Mouse (Mus musculus): ENCODE measurements around the gene Kat5. TPM values are rescaled to one million over a fixed set of nuclear protein-coding genes. Genes with fewer than 3 reads are reported as not detected.
A peak's percentile ranks its signal among the peaks of the same experiment; 100 is the strongest.

The Kat5 gene
- polyA plus RNA-seq, 1 experiment from 2014 or later = 55.1 TPM

DNA sequence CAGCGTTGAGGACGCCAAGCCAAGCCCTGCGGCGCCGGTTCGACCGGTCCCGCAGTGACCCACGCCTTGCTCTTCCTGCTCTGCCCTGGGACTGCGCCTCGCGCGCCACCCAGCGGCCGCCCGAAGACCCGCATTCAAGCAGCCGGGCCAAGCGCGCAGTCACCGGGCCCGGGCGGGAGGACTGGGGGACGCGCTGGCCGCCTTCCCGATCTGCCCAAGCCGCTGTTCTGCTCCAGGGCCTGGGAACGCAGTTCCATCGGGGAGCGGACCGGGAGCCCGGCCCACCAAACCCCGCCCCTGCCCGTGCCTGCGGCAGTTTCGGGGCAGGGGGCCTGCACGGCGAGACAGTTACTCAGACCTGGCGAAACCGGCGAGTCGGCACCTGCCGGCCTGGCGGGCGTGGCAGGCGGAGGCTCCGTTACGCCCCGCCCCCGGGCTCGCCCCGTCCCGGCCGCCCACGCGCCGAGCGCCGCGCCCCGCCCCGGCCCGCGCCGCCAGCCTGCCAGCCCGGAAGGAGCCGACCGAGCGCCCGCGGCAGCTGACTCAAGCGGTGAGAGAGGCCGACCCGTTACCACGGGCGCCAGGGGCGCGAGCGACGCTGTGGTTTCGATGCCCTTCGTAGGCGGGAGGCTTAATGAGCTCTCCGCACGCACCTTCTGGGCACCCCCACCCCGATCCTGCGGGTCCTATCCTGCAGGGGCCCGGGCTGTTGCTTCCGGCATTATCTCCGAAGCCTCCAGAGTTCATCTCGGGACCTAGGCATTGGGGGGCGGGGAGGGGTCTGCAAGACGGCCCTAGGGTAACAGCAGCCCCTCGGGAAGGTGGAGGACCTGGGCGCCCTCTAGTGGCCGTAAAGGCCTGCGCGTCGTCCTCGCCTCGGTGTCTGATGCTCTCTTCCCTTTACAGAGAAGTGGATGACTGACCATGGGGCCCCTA, 42.2 kb downstream of the Kat5 start, which contains the start of gene Ap5b1:
Ap5b1 (plus strand) TSS at position 492 of the 936 bp plus-strand sequence.
- peaks cover 8% of the 10 kb centered on the region for H3K36me3 ChIP-seq (ENCODE audit: control insufficient read depth, insufficient read depth, low read length)
- H3K4me3 ChIP-seq (ENCODE audit: low read length) = peak within 1 kb of the TSS; percentile 74
- peak within 1 kb of the TSS; percentile 95 for H3K27ac ChIP-seq (ENCODE audit: low read length)
- ATAC-seq (ENCODE audit: low read depth) = peak; percentile 93
- under 1% methylated on average over 81 of the region's 102 CpGs for WGBS
- H3K9ac ChIP-seq (ENCODE audit: low read length) = peak within 1 kb of the TSS; percentile 83
- H3K27me3 ChIP-seq (ENCODE audit: control insufficient read depth, insufficient read depth, low read depth, low read length) = peaks cover 3% of the 10 kb centered on the region; the same call in 1 of the 2 replicates
- H3K9me3 ChIP-seq (ENCODE audit: control insufficient read depth, low read length) = no peaks in the 10 kb centered on the region
- peak within 1 kb of the TSS; percentile 82 for H3K4me2 ChIP-seq (ENCODE audit: low read depth, low read length)
- H3K4me1 ChIP-seq (replicated peaks; ENCODE audit: control insufficient read depth, insufficient read depth, low read length) = peaks cover 12% of the 10 kb centered on the region; the same call in 1 of the 2 replicates

DNA sequence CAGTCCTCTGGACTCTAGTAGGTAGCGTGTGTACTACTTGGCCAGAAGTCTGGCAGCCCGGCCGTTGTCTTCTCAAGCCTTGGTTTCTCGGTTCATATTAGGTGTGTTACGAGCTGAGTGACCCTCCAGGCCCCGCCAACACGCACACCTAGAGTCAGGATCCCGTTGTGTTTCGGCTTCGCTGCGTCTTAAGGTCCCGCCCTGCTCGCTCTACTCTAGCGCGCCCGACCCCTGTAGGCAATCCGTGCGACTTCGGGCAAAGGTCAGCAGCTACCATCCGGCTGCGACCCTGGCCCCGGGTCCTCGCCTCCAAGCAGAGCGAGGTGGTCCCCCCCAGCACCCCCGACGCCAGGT, 42.9 kb downstream of the Kat5 start:
- Histone ChIP-seq H3K4me3 (ENCODE audit: low read length) (peak overlapping the region; percentile 74), H3K4me1 (replicated peaks; ENCODE audit: control insufficient read depth, insufficient read depth, low read length) (peaks cover 12% of the 10 kb centered on the region; the same call in 1 of the 2 replicates), H3K9me3 (ENCODE audit: control insufficient read depth, low read length) (no peaks in the 10 kb centered on the region), H3K4me2 (ENCODE audit: low read depth, low read length) (peak overlapping the region; percentile 82), H3K27ac (ENCODE audit: low read length) (peak overlapping the region; percentile 95), H3K36me3 (ENCODE audit: control insufficient read depth, insufficient read depth, low read length) (peaks cover 8% of the 10 kb centered on the region), H3K9ac (ENCODE audit: low read length) (peak overlapping the region; percentile 83), H3K27me3 (ENCODE audit: control insufficient read depth, insufficient read depth, low read depth, low read length) (peaks cover 3% of the 10 kb centered on the region; the same call in 1 of the 2 replicates)
- 2% methylated on average over 26 of the region's 26 CpGs for WGBS
- peak; percentile 47 for ATAC-seq (ENCODE audit: low read depth)

DNA sequence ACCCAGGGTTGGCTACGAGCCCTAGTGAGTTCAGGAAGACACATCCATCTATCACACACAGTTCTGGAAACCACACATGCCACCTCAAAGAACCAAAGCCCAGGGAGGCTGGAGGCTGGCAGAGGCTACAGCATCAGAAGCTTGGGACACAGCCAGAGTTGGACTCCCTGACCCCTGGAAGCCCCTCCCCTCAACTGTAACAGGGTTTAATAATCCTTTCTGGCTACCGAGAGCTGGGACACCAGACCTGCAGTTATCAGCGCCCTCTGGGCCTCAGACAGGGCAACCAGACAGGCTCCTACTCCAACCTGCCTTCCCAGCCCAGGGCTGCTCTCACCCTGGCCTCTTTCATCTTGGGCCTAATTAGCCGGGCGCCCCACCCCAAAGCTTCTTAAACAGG, 43.7 kb downstream of the Kat5 start:
- peaks cover 12% of the 10 kb centered on the region for H3K27me3 ChIP-seq (ENCODE audit: control insufficient read depth, insufficient read depth, low read depth, low read length)
- H3K36me3 ChIP-seq (ENCODE audit: control insufficient read depth, insufficient read depth, low read length) = peaks cover 8% of the 10 kb centered on the region
- H3K4me3 ChIP-seq (ENCODE audit: low read length) = no peak overlapping the region
- no peaks in the 10 kb centered on the region for H3K9me3 ChIP-seq (ENCODE audit: control insufficient read depth, low read length)
- peaks cover 14% of the 10 kb centered on the region; the same call in 1 of the 2 replicates for H3K4me1 ChIP-seq (replicated peaks; ENCODE audit: control insufficient read depth, insufficient read depth, low read length)
- WGBS = 63% methylated on average over 5 of the region's 5 CpGs
- H3K27ac ChIP-seq (ENCODE audit: low read length) = no peak overlapping the region
- no peak overlapping the region for H3K9ac ChIP-seq (ENCODE audit: low read length)
- no peak overlapping the region for H3K4me2 ChIP-seq (ENCODE audit: low read depth, low read length)
- ATAC-seq (ENCODE audit: low read depth) = no peak

DNA sequence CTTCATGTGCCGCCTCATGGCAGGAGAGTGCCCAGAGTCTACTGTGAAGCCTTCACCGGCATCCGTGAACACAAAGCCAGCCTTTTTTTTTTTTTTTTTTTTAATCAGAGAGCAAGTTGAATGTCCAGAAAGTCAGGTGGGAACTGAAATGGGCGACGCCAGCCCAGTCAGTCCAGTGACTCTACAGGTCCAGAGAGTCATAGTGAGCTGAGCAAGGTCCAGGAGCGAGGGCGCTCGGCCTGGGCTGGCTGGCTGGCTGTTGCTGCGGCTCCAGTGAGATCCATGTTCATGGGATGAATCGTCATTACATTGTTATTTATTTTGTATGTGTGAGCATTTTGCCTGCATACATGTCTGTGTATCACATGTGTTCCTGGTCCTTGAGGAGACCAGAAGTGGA, 47.3 kb downstream of the Kat5 start:
- peaks cover 17% of the 10 kb centered on the region; the same call in 1 of the 2 replicates for H3K4me1 ChIP-seq (replicated peaks; ENCODE audit: control insufficient read depth, insufficient read depth, low read length)
- peaks cover 43% of the 10 kb centered on the region for H3K27me3 ChIP-seq (ENCODE audit: control insufficient read depth, insufficient read depth, low read depth, low read length)

DNA sequence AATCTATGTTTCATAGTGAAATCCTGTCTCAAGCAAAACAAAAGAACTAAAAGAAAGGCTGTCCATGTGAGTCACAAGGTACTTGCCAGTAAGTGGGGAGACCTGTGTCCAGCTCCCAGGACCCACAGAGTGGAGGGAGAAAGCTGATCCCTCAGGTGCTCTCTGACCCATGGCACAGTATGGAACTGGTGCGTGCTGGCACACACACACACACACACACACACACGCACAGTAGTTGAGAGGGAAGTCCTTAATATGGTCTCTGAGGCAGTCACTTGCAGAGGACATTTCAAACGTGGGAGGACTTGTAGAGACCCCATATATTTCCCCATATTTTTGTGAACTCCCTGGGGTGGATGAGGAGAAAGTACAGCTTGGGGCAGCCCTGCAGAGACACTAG, 48.2 kb downstream of the Kat5 start:
- Histone ChIP-seq H3K27ac (ENCODE audit: low read length) (no peak overlapping the region), H3K36me3 (ENCODE audit: control insufficient read depth, insufficient read depth, low read length) (no peaks in the 10 kb centered on the region), H3K9ac (ENCODE audit: low read length) (no peak overlapping the region), H3K27me3 (ENCODE audit: control insufficient read depth, insufficient read depth, low read depth, low read length) (peaks cover 49% of the 10 kb centered on the region), H3K9me3 (ENCODE audit: control insufficient read depth, low read length) (no peaks in the 10 kb centered on the region), H3K4me2 (ENCODE audit: low read depth, low read length) (no peak overlapping the region), H3K4me3 (ENCODE audit: low read length) (no peak overlapping the region), H3K4me1 (replicated peaks; ENCODE audit: control insufficient read depth, insufficient read depth, low read length) (peaks cover 15% of the 10 kb centered on the region; the same call in 1 of the 2 replicates)
- no peak for ATAC-seq (ENCODE audit: low read depth)
- WGBS = 42% methylated on average over 3 of the region's 3 CpGs

More for the DNA sequence above, 47.3 kb downstream of the Kat5 start:
- Histone ChIP-seq H3K4me2 (ENCODE audit: low read depth, low read length) (no peak overlapping the region), H3K9ac (ENCODE audit: low read length) (no peak overlapping the region), H3K4me3 (ENCODE audit: low read length) (no peak overlapping the region), H3K36me3 (ENCODE audit: control insufficient read depth, insufficient read depth, low read length) (no peaks in the 10 kb centered on the region), H3K27ac (ENCODE audit: low read length) (no peak overlapping the region), H3K9me3 (ENCODE audit: control insufficient read depth, low read length) (no peaks in the 10 kb centered on the region)
- ATAC-seq (ENCODE audit: low read depth) = no peak
- WGBS = 84% methylated on average over 10 of the region's 10 CpGs

DNA sequence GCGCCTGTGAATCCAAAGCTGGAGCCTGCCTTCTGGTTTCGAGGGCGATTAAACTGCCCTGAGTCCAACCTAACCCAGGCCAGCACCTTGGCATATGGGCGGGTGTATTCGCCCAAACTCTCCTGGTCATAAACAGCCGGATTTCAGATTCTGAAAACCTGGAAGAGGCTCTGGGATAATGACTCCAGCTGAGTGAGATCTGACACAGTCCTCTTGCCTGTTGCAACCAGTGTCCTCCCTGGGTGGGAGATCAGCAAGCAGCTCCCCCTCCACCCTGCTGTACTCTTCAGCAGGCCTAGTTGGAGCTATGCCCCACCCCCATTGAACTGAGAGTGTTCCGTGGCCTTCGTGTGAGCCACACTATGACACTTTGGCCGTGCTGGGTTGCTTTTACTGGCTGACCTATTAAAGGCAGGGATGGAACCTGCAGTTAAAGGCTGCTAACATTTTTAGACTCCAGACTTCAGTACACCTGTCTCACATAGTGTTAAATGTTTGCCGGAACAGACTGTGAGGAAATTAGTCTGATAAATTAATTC, 48.7 kb downstream of the Kat5 start:
- Histone ChIP-seq H3K4me2 (ENCODE audit: low read depth, low read length) (peak overlapping the region; percentile 73), H3K27ac (ENCODE audit: low read length) (peak overlapping the region; percentile 78), H3K9me3 (ENCODE audit: control insufficient read depth, low read length) (no peaks in the 10 kb centered on the region), H3K36me3 (ENCODE audit: control insufficient read depth, insufficient read depth, low read length) (no peaks in the 10 kb centered on the region), H3K4me1 (replicated peaks; ENCODE audit: control insufficient read depth, insufficient read depth, low read length) (peaks cover 12% of the 10 kb centered on the region; the same call in 1 of the 2 replicates), H3K9ac (ENCODE audit: low read length) (peak overlapping the region; percentile 11; the same call in 1 of the 2 replicates), H3K4me3 (ENCODE audit: low read length) (peak overlapping the region; percentile 51), H3K27me3 (ENCODE audit: control insufficient read depth, insufficient read depth, low read depth, low read length) (peaks cover 52% of the 10 kb centered on the region)
- 13% methylated on average over 10 of the region's 10 CpGs for WGBS
- no peak for ATAC-seq (ENCODE audit: low read depth)

DNA sequence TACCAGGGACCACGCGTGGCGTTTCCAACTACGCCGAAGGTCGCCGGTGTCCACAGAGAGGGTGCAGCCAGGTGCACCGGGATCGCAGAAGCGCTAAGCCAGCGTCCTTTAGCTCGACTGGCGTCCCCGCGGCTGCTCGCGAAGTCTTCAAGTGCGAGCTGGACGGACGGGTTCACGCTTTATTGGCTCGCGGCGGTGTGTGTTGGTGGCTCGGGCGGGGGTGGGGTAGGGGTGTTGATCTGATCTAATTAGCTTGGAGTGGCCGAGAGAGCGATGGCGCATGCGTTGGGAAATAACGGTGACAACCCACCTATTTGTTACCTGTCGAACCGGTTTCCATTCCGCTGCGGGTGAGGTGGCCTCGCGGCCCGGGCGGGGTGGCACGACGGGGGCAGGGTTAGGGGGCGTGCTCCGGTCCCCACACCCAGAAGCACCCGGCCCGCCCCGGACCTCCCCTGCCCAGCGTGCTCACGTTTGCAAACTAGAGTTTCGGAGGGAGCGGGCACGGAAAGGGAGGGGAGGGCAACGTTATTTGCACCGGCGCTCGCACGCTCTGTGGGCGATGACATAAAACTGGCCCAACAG, 49.5 kb downstream of the Kat5 start, which contains the start of gene Ovol1:
Ovol1 (minus strand) TSS at position 190 of the 585 bp plus-strand sequence.
- peaks cover 54% of the 10 kb centered on the region for H3K27me3 ChIP-seq (ENCODE audit: control insufficient read depth, insufficient read depth, low read depth, low read length)
- peak within 1 kb of the TSS; percentile 73 for H3K4me2 ChIP-seq (ENCODE audit: low read depth, low read length)
- H3K9me3 ChIP-seq (ENCODE audit: control insufficient read depth, low read length) = no peaks in the 10 kb centered on the region
- H3K27ac ChIP-seq (ENCODE audit: low read length) = peak within 1 kb of the TSS; percentile 78
- peak within 1 kb of the TSS; percentile 56 for H3K9ac ChIP-seq (ENCODE audit: low read length)
- H3K4me1 ChIP-seq (replicated peaks; ENCODE audit: control insufficient read depth, insufficient read depth, low read length) = peaks cover 12% of the 10 kb centered on the region; the same call in 1 of the 2 replicates
- ATAC-seq (ENCODE audit: low read depth) = peak; percentile 87
- H3K36me3 ChIP-seq (ENCODE audit: control insufficient read depth, insufficient read depth, low read length) = no peaks in the 10 kb centered on the region
- under 1% methylated on average over 53 of the region's 57 CpGs for WGBS
- H3K4me3 ChIP-seq (ENCODE audit: low read length) = peak within 1 kb of the TSS; percentile 51

DNA sequence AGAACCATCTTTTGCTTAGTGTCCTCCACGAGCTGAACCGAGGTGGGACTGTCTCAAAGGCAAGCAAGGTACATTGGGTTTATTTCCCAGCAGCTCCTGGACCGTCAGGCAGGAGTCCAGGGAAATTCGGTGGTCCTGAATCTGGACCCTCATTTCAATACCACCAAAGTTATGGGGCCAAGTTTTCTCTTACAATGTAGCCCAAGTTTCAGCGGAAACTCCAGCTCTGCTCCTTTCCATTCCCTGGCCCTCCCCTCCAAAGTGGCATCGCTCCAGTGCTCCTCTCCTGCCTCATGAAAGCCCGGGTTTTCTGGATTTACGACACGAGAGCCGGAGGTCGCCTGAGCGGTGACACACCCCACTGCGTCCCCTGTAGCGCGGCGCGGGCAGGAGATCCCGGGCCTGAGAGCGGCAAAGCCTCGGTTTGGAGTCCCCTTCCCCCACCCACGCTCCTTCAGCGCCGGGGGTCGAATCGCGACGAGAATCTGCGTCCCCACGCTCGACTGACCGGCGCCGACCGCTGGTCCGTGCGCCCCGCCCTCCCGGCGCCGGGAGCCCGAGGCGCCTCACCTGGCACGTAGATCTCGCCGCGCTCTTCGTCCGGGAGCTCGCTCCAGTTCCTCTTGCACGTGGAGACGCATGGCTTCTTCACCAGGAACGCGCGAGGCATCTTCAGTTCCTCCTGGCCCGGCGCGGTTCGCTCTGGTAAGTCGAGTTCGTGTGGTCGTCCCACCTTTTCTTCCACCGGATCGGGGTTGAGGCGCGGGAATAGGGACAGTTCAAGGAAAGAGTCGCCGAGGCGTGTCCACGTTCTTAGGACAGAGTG, 50.2 kb downstream of the Kat5 start:
- peaks cover 12% of the 10 kb centered on the region; the same call in 1 of the 2 replicates for H3K4me1 ChIP-seq (replicated peaks; ENCODE audit: control insufficient read depth, insufficient read depth, low read length)
- H3K36me3 ChIP-seq (ENCODE audit: control insufficient read depth, insufficient read depth, low read length) = no peaks in the 10 kb centered on the region
- no peaks in the 10 kb centered on the region for H3K9me3 ChIP-seq (ENCODE audit: control insufficient read depth, low read length)
- H3K27me3 ChIP-seq (ENCODE audit: control insufficient read depth, insufficient read depth, low read depth, low read length) = peaks cover 57% of the 10 kb centered on the region
- peak overlapping the region; percentile 51 for H3K4me3 ChIP-seq (ENCODE audit: low read length)
- peak overlapping the region; percentile 56 for H3K9ac ChIP-seq (ENCODE audit: low read length)
- no peak for ATAC-seq (ENCODE audit: low read depth)
- H3K4me2 ChIP-seq (ENCODE audit: low read depth, low read length) = peak overlapping the region; percentile 73
- under 1% methylated on average over 69 of the region's 69 CpGs for WGBS
- H3K27ac ChIP-seq (ENCODE audit: low read length) = peak overlapping the region; percentile 47

Data from lung, embryonic 16.5 days (tissue).